Mouse (Mus musculus) c-Kit-negative CD71-positive TER-119-positive erythroid progenitor cells, embryonic 14.5 days (primary cell): ENCODE results near the gene Tmem223.

Experiments used
- DNase-seq: peaks from one replicate; pipeline ENCODE4 v3.0.0-alpha.2; 2013; ENCODE audit warnings: low read depth, low spot score

Gene Tmem223

GRCm38 (mm10) chr19:8803204-8803780 lies 32.5 kb downstream of the Tmem223 start:
- DNase-seq: no peak

- DNase-seq: no peak
Measured at GRCm38 (mm10) chr19:8803879-8804660, 33.3 kb downstream of the Tmem223 start.

GRCm38 (mm10) chr19:8806810-8807209 lies 36.0 kb downstream of the Tmem223 start:
- no peak for DNase-seq

- no peak for DNase-seq
Measured at GRCm38 (mm10) chr19:8815812-8816211, 45.0 kb downstream of the Tmem223 start.

- no peak for DNase-seq
Measured at GRCm38 (mm10) chr19:8817001-8817400, 46.2 kb downstream of the Tmem223 start.

GRCm38 (mm10) chr19:8818301-8818798 lies 47.6 kb downstream of the Tmem223 start:
- no peak for DNase-seq

- DNase-seq: peak; percentile 90
Measured at GRCm38 (mm10) chr19:8818801-8819595, 48.2 kb downstream of the Tmem223 start, which contains the start of gene Ttc9c. Gene Ttc9c, minus strand, starts transcription at chr19:8819333.

GRCm38 (mm10) chr19:8819596-8820423 lies 49.0 kb downstream of the Tmem223 start, which contains the start of gene Hnrnpul2:
Gene Hnrnpul2, plus strand, starts transcription at chr19:8820010.
- DNase-seq: peak; percentile 91

GRCm38 (mm10) chr19:8820424-8820956 lies 49.7 kb downstream of the Tmem223 start:
- DNase-seq: peak; percentile 53

- DNase-seq: no peak
Measured at GRCm38 (mm10) chr19:8821146-8821545, 50.4 kb downstream of the Tmem223 start.
